Mouse (Mus musculus): ENCODE measurements around the gene Igsf21. TPM values are rescaled to one million over a fixed set of nuclear protein-coding genes. Genes with fewer than 3 reads are reported as not detected.
A peak's percentile ranks its signal among the peaks of the same experiment; 100 is the strongest.

Gene Igsf21
- polyA plus RNA-seq, 1 experiment from 2014 or later = 16.5 TPM

- Histone ChIP-seq H3K4me3 (ENCODE audit: low read depth, low read length) (no peak overlapping the region), H3K4me1 (ENCODE audit: control insufficient read depth, insufficient read depth, low read length) (peaks cover 12% of the 10 kb centered on the region), H3K4me2 (peak overlapping the region; percentile 5; the same call in 1 of the 2 replicates), H3K9ac (ENCODE audit: low read length) (peak overlapping the region; percentile 36; the same call in 1 of the 2 replicates), H3K9me3 (ENCODE audit: control insufficient read depth, low read length) (no peaks in the 10 kb centered on the region), H3K36me3 (ENCODE audit: control insufficient read depth, insufficient read depth, low read length) (no peaks in the 10 kb centered on the region), H3K27ac (ENCODE audit: low read depth, low read length) (peak overlapping the region; percentile 72), H3K27me3 (ENCODE audit: control insufficient read depth, insufficient read depth, low read length) (no peaks in the 10 kb centered on the region)
- DNase-seq (ENCODE audit: low spot score, missing footprints) = no peak
- peak; percentile 79 for ATAC-seq (ENCODE audit: low FRiP score)
- 17% methylated on average over 10 of the region's 16 CpGs for WGBS
These were observed 253.4 kb downstream of the Igsf21 start for GRCm38 (mm10) chr4:139993111-139993755.

- Histone ChIP-seq H3K9me3 (ENCODE audit: control insufficient read depth, low read length) (no peaks in the 10 kb centered on the region), H3K4me2 (no peak overlapping the region), H3K27me3 (ENCODE audit: control insufficient read depth, insufficient read depth, low read length) (no peaks in the 10 kb centered on the region), H3K4me3 (ENCODE audit: low read depth, low read length) (no peak overlapping the region), H3K9ac (ENCODE audit: low read length) (no peak overlapping the region), H3K27ac (ENCODE audit: low read depth, low read length) (peak overlapping the region; percentile 20; the same call in 1 of the 2 replicates), H3K36me3 (ENCODE audit: control insufficient read depth, insufficient read depth, low read length) (no peaks in the 10 kb centered on the region), H3K4me1 (ENCODE audit: control insufficient read depth, insufficient read depth, low read length) (peaks cover 17% of the 10 kb centered on the region)
- 9% methylated on average over 7 of the region's 7 CpGs for WGBS
- ATAC-seq (ENCODE audit: low FRiP score) (no peak), DNase-seq (ENCODE audit: low spot score, missing footprints) (no peak)
These were observed 259.7 kb downstream of the Igsf21 start for GRCm38 (mm10) chr4:139986913-139987312.

GRCm38 (mm10) chr4:139978716-139979115 is 267.9 kb downstream of the Igsf21 start:
- Histone ChIP-seq H3K36me3 (ENCODE audit: control insufficient read depth, insufficient read depth, low read length) (no peaks in the 10 kb centered on the region), H3K9ac (ENCODE audit: low read length) (no peak overlapping the region), H3K27me3 (ENCODE audit: control insufficient read depth, insufficient read depth, low read length) (no peaks in the 10 kb centered on the region), H3K4me2 (no peak overlapping the region), H3K9me3 (ENCODE audit: control insufficient read depth, low read length) (no peaks in the 10 kb centered on the region), H3K4me1 (ENCODE audit: control insufficient read depth, insufficient read depth, low read length) (peaks cover 9% of the 10 kb centered on the region; the same call in 1 of the 2 replicates), H3K27ac (ENCODE audit: low read depth, low read length) (no peak overlapping the region), H3K4me3 (ENCODE audit: low read depth, low read length) (no peak overlapping the region)
- WGBS = 48% methylated on average over 5 of the region's 5 CpGs
- ATAC-seq (ENCODE audit: low FRiP score) (no peak), DNase-seq (ENCODE audit: low spot score, missing footprints) (no peak)

- ATAC-seq (ENCODE audit: low FRiP score) = peak; percentile 64
- H3K9ac ChIP-seq (ENCODE audit: low read length) = peak overlapping the region; percentile 26; the same call in 1 of the 2 replicates
- H3K4me1 ChIP-seq (ENCODE audit: control insufficient read depth, insufficient read depth, low read length) = peaks cover 9% of the 10 kb centered on the region; the same call in 1 of the 2 replicates
These were observed 269.2 kb downstream of the Igsf21 start for GRCm38 (mm10) chr4:139977308-139977781.

More at GRCm38 (mm10) chr4:139977308-139977781, 269.2 kb downstream of the Igsf21 start:
- H3K4me3 ChIP-seq (ENCODE audit: low read depth, low read length) = no peak overlapping the region
- no peaks in the 10 kb centered on the region for H3K9me3 ChIP-seq (ENCODE audit: control insufficient read depth, low read length)
- 4% methylated on average over 5 of the region's 5 CpGs for WGBS
- no peaks in the 10 kb centered on the region for H3K27me3 ChIP-seq (ENCODE audit: control insufficient read depth, insufficient read depth, low read length)
- no peak overlapping the region; the same call in 1 of the 2 replicates for H3K27ac ChIP-seq (ENCODE audit: low read depth, low read length)
- no peaks in the 10 kb centered on the region for H3K36me3 ChIP-seq (ENCODE audit: control insufficient read depth, insufficient read depth, low read length)
- DNase-seq (ENCODE audit: low spot score, missing footprints) = no peak
- no peak overlapping the region for H3K4me2 ChIP-seq

Measured in midbrain, embryonic 11.5 days (tissue).